Mouse (Mus musculus): ENCODE measurements around the gene Arpc2.

GRCm38 (mm10) chr1:74304339-74304790 lies 68.5 kb downstream of the Arpc2 start:
- TF ChIP-seq ELF1 (IDR thresholded peaks at IDR 0.05; ENCODE audit: low read depth, low read length) (no peak), RCOR1 (IDR thresholded peaks at IDR 0.05; ENCODE audit: low read depth, low read length) (no peak), SIN3A (IDR thresholded peaks at IDR 0.05; ENCODE audit: low read length) (no peak), USF1 (IDR thresholded peaks at IDR 0.05; ENCODE audit: low read depth, low read length) (no peak), CTCF (IDR thresholded peaks at IDR 0.05 in 2 of 3, conservative IDR thresholded peaks at IDR 0.05 in 1 of 3; ENCODE audit: control insufficient read depth in 1 of 3, insufficient read depth in 1 of 3, low read depth in 2 of 3, low read length in 3 of 3, poor library complexity in 1 of 3, severe bottlenecking in 1 of 3) (no peak), USF2 (IDR thresholded peaks at IDR 0.05; ENCODE audit: borderline replicate concordance in 1 of 2, insufficient read depth in 1 of 2, low read depth in 1 of 2, low read length in 2 of 2) (no peak), POLR2A (IDR thresholded peaks at IDR 0.05; ENCODE audit: control insufficient read depth in 1 of 2, insufficient read depth in 1 of 2, low read depth in 1 of 2, low read length in 2 of 2, poor library complexity in 1 of 2) (no peak), NELFE (IDR thresholded peaks at IDR 0.05; ENCODE audit: low read depth, low read length) (no peak), CHD1 (IDR thresholded peaks at IDR 0.05; ENCODE audit: low read depth, low read length) (no peak), MAZ (IDR thresholded peaks at IDR 0.05; ENCODE audit: low read depth, low read length) (no peak), ZMIZ1 (IDR thresholded peaks at IDR 0.05; ENCODE audit: low read depth, low read length) (no peak), ZNF384 (IDR thresholded peaks at IDR 0.05; ENCODE audit: low read depth, low read length) (no peak)

Data from MEL (cell line).